Mouse (Mus musculus): ENCODE measurements around the gene Amotl2. TPM values are rescaled to one million over a fixed set of nuclear protein-coding genes. Genes with fewer than 3 reads are reported as not detected.

The Amotl2 gene
- 116 and 162 TPM in 2 replicates for total RNA-seq (2014; rRNA removed)
- polyA plus RNA-seq (2015; fragmentation: Nextera tagmentation; extraction: Ambion mirVana): 27.3 and 31.0 TPM in 2 replicates

DNA sequence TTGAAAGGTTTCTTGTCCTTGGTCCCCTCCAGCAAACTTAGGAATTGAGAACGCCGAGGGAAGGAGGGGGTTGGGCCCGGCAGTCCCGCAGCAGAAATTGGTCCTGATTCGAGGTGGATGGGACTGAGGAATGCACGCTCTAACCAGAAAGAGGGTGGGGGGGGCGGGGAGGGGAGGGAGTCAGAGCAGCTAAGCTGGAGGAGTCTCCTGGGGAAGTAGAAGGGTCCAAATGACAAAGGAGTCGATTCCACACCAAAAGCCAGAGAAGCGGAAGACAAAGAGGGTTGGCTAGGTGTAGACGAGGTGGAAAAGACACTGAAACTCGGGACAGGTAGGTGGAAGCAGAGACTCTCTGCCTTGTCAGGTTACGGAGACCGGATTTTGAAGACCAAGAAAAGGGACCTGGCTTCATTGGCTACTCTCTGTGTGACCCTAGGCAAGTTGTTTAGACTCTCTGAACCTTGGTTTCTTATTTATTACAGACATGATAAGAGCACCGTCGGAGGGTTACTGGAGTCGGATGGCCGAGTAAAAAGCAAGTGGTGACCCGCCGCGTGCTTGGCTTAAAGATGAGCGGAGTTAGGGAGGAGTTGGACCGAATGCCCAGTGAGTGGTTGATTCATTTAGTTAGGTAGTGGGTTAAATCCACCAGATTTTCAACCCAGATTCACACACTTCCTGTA, at the start of gene Amotl2:
TSS of gene Amotl2 (plus strand) at position 192 of the 683 bp plus-strand sequence.
- DNase-seq (ENCODE audit: low spot score) (no peak), ATAC-seq (no peak; the same call in 1 of the 2 replicates)
- TF ChIP-seq CTCF (IDR thresholded peaks at IDR 0.05; ENCODE audit: low read depth): no peak
- Histone ChIP-seq H3K27ac (peak within 1 kb of the TSS; percentile 98), H3K4me3 (ENCODE audit: low read length) (peak within 1 kb of the TSS; percentile 89), H3K27me3 (ENCODE audit: insufficient read depth, low read length) (no peaks in the 10 kb centered on the region), H3K9ac (replicated peaks; ENCODE audit: low read length) (peak within 1 kb of the TSS; percentile 96), H3K9me3 (ENCODE audit: low read length) (no peaks in the 10 kb centered on the region), H3K4me1 (ENCODE audit: insufficient read depth, low read length) (peaks cover 32% of the 10 kb centered on the region), H3K4me2 (ENCODE audit: low read depth, low read length) (peak within 1 kb of the TSS; percentile 93), H3K36me3 (ENCODE audit: insufficient read depth, low read length) (no peaks in the 10 kb centered on the region)
- WGBS: 6% methylated on average over 21 of the region's 22 CpGs

DNA sequence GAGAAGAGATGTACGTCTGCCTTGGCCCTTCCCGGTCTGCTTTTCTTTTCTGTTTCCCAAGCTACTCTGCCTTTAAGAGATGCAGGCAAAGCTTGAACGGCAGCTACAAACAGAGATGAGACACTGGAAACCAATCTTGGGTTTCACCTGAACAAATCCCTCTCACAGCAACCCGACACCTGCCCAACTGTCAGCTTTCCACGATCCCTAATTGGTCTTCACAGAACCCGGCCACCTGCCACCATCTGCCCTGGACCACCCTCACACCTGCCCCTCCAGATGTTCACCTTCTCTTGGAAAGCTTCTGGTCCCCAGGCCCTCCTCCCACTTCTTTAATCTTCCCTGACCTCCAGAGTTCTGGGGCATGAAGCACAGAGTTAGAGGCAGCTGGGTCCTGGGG, 48.4 kb upstream of the Amotl2 start:
- no peak for TF ChIP-seq CTCF (IDR thresholded peaks at IDR 0.05; ENCODE audit: low read depth)
- no peaks in the 10 kb centered on the region for H3K9me3 ChIP-seq (ENCODE audit: low read length)
- H3K4me2 ChIP-seq (ENCODE audit: low read depth, low read length): no peak overlapping the region
- DNase-seq (ENCODE audit: low spot score): no peak
- H3K36me3 ChIP-seq (ENCODE audit: insufficient read depth, low read length): no peaks in the 10 kb centered on the region
- no peak overlapping the region for H3K4me3 ChIP-seq (ENCODE audit: low read length)
- no peak for ATAC-seq
- no peaks in the 10 kb centered on the region for H3K27me3 ChIP-seq (ENCODE audit: insufficient read depth, low read length)
- H3K27ac ChIP-seq: no peak overlapping the region
- no peak overlapping the region for H3K9ac ChIP-seq (replicated peaks; ENCODE audit: low read length)
- 38% methylated on average over 6 of the region's 6 CpGs for WGBS
- H3K4me1 ChIP-seq (ENCODE audit: insufficient read depth, low read length): no peaks in the 10 kb centered on the region

DNA sequence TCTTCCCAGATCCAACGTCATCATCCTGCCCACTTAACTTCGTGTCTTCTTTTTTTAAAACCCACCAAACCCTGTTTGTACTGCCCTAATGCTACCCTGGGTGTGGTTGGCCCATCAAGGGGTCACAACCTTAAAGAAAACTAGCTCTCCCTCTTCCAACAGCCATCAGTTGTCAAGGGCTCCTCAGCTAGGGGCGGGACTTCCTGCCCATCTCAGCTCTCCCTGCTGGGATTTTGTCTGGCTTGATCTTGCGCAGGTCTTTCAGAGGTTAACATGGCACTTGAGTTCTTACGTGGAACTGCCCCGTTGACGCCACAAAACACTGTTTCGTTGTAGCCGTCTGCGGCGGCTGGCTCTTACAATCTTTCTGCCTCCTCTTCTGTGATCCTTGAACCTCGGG, 47.6 kb upstream of the Amotl2 start:
- no peak for DNase-seq (ENCODE audit: low spot score)
- Histone ChIP-seq H3K4me2 (ENCODE audit: low read depth, low read length) (no peak overlapping the region), H3K4me3 (ENCODE audit: low read length) (no peak overlapping the region), H3K27me3 (ENCODE audit: insufficient read depth, low read length) (no peaks in the 10 kb centered on the region), H3K36me3 (ENCODE audit: insufficient read depth, low read length) (no peaks in the 10 kb centered on the region), H3K9me3 (ENCODE audit: low read length) (no peaks in the 10 kb centered on the region), H3K27ac (no peak overlapping the region), H3K4me1 (ENCODE audit: insufficient read depth, low read length) (no peaks in the 10 kb centered on the region), H3K9ac (replicated peaks; ENCODE audit: low read length) (no peak overlapping the region)
- 91% methylated on average over 12 of the region's 12 CpGs for WGBS
- TF ChIP-seq CTCF (IDR thresholded peaks at IDR 0.05; ENCODE audit: low read depth): no peak
- ATAC-seq: no peak

DNA sequence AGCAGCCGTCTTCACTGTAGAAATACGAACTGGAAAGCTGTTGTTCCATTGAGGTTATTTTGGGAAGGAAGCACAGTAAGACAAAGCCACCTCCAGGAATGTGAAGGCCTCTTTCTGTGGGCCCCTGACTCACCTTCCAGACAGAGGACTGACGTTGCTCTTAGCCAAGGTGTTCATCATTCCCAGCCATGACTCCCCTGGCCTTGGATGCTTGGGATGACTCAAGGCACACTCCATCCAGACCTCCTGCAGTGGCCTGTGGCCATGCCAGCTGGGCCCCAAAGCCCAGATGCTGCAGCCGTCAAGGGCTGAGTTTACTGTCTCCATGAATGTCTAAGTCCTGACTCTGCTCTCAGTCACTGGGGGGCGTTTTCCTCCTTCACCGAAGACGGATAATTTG, 43.1 kb upstream of the Amotl2 start:
- DNase-seq (ENCODE audit: low spot score) (no peak), ATAC-seq (no peak)
- Histone ChIP-seq H3K27me3 (ENCODE audit: insufficient read depth, low read length) (no peaks in the 10 kb centered on the region), H3K4me2 (ENCODE audit: low read depth, low read length) (no peak overlapping the region), H3K4me1 (ENCODE audit: insufficient read depth, low read length) (no peaks in the 10 kb centered on the region), H3K4me3 (ENCODE audit: low read length) (no peak overlapping the region), H3K36me3 (ENCODE audit: insufficient read depth, low read length) (no peaks in the 10 kb centered on the region), H3K9ac (replicated peaks; ENCODE audit: low read length) (no peak overlapping the region), H3K9me3 (ENCODE audit: low read length) (no peaks in the 10 kb centered on the region), H3K27ac (no peak overlapping the region)
- 61% methylated on average over 7 of the region's 7 CpGs for WGBS
- no peak for TF ChIP-seq CTCF (IDR thresholded peaks at IDR 0.05; ENCODE audit: low read depth)

DNA sequence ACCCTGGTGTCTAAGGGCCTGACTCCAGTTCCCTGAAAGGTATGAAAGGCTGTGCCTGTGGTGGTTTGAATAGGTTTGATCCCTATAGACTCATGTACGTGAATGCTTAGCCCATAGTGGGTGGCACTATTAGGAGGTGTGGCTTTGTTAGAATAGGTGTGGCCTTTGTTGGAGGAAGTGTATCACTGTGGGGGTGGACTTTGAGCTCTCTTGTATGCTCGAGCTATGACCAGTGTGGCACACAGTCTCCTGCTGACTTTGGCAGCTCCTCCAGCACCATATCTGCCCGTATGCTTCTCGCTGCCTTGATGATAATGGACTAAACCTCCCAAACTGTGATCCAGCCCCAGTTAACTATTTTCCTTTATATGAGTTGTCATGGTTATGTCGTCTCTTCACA, 40.5 kb upstream of the Amotl2 start:
- no peaks in the 10 kb centered on the region for H3K4me1 ChIP-seq (ENCODE audit: insufficient read depth, low read length)
- no peak for TF ChIP-seq CTCF (IDR thresholded peaks at IDR 0.05; ENCODE audit: low read depth)
- no peaks in the 10 kb centered on the region for H3K27me3 ChIP-seq (ENCODE audit: insufficient read depth, low read length)
- DNase-seq (ENCODE audit: low spot score): no peak
- H3K9me3 ChIP-seq (ENCODE audit: low read length): no peaks in the 10 kb centered on the region
- H3K27ac ChIP-seq: no peak overlapping the region
- WGBS: 75% methylated on average over 5 of the region's 5 CpGs
- H3K36me3 ChIP-seq (ENCODE audit: insufficient read depth, low read length): no peaks in the 10 kb centered on the region
- no peak overlapping the region for H3K9ac ChIP-seq (replicated peaks; ENCODE audit: low read length)
- no peak overlapping the region for H3K4me2 ChIP-seq (ENCODE audit: low read depth, low read length)
- no peak for ATAC-seq
- H3K4me3 ChIP-seq (ENCODE audit: low read length): no peak overlapping the region

DNA sequence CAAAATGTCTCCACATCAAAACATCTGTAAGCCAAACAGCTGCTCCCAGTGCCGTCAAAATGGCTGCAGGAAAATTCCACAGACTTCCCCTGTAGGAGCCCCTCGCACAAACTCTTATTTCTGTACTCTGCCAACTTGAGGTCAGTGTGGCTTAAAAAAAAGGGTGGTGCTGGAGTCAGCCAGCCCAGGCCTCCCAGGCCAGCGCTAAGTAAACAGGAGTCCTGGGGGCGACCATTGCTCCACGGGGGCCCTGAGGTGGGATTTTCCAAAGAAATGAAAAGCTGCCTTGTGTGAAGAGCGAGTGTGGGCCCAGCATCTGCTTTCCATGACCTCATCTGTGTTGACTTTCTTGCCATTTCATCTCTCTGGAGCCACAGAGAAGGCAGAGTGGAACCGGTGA, 35.0 kb upstream of the Amotl2 start:
- H3K36me3 ChIP-seq (ENCODE audit: insufficient read depth, low read length): no peaks in the 10 kb centered on the region
- no peak overlapping the region for H3K9ac ChIP-seq (replicated peaks; ENCODE audit: low read length)
- ATAC-seq (no peak), DNase-seq (ENCODE audit: low spot score) (no peak)
- H3K4me3 ChIP-seq (ENCODE audit: low read length): no peak overlapping the region
- H3K4me1 ChIP-seq (ENCODE audit: insufficient read depth, low read length): no peaks in the 10 kb centered on the region
- no peaks in the 10 kb centered on the region for H3K9me3 ChIP-seq (ENCODE audit: low read length)
- no peak overlapping the region for H3K4me2 ChIP-seq (ENCODE audit: low read depth, low read length)
- no peak overlapping the region for H3K27ac ChIP-seq
- no peaks in the 10 kb centered on the region for H3K27me3 ChIP-seq (ENCODE audit: insufficient read depth, low read length)
- TF ChIP-seq CTCF (IDR thresholded peaks at IDR 0.05; ENCODE audit: low read depth): no peak
- 49% methylated on average over 7 of the region's 7 CpGs for WGBS

DNA sequence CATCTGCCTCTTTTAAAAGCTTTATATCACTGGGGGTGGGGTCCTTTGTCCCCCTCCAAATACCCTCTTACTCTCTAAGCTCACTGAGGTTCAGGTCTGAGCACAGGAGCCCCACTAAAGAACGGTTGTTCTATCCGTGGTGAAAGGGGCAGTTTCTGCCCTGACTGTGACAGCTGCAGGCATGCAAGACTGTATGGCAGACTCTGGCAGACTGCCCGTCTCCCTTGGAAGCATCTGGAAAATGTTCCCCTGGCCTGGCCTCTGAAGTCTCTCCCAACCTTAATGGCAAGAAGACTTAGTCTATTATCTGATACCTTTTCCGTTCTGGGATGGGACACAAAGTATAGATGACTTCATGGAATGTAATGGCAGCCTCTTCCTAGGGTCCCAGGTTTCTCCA, 28.5 kb upstream of the Amotl2 start:
- no peak for TF ChIP-seq CTCF (IDR thresholded peaks at IDR 0.05; ENCODE audit: low read depth)
- H3K27ac ChIP-seq: peak overlapping the region; percentile 97; the same call in 1 of the 2 replicates
- no peaks in the 10 kb centered on the region for H3K27me3 ChIP-seq (ENCODE audit: insufficient read depth, low read length)
- no peak overlapping the region for H3K9ac ChIP-seq (replicated peaks; ENCODE audit: low read length)
- DNase-seq (ENCODE audit: low spot score) (peak; percentile 72), ATAC-seq (no peak)
- H3K4me1 ChIP-seq (ENCODE audit: insufficient read depth, low read length): peaks cover 6% of the 10 kb centered on the region; the same call in 1 of the 2 replicates
- H3K9me3 ChIP-seq (ENCODE audit: low read length): no peaks in the 10 kb centered on the region
- H3K4me3 ChIP-seq (ENCODE audit: low read length): no peak overlapping the region
- H3K4me2 ChIP-seq (ENCODE audit: low read depth, low read length): no peak overlapping the region
- no peaks in the 10 kb centered on the region for H3K36me3 ChIP-seq (ENCODE audit: insufficient read depth, low read length)
- WGBS: 19% methylated on average over 4 of the region's 4 CpGs
